Mouse (Mus musculus) cerebellum, postnatal 4 days (tissue): Measurements from ENCODE around the gene Eea1.
"Not testable (repeated sequence)": the region's sequence is repeated elsewhere in the genome, so short reads cannot be mapped to it uniquely, and the experiment has no call there.

Source experiments
- DNase-seq, 2 experiments: peaks; one replicate each; pipeline ENCODE4 v3.0.0; 2022; ENCODE audit warnings: low spot score in 2 of 2, mixed read lengths in 1 of 2

The Eea1 gene

GRCm38 (mm10) chr10:96067347-96067746 is 126.9 kb downstream of the Eea1 start:
- DNase-seq, result no peak

- DNase-seq, result no peak
These were observed 133.9 kb downstream of the Eea1 start for GRCm38 (mm10) chr10:96074386-96074785.

- no peak for DNase-seq
These were observed 135.0 kb downstream of the Eea1 start for GRCm38 (mm10) chr10:96075403-96075802.

- no peak for DNase-seq
These were observed 135.4 kb downstream of the Eea1 start for GRCm38 (mm10) chr10:96075880-96076279.

GRCm38 (mm10) chr10:96076461-96076860 is 136.0 kb downstream of the Eea1 start:
- no peak for DNase-seq

- DNase-seq, result not testable (repeated sequence)
These were observed 137.1 kb downstream of the Eea1 start for GRCm38 (mm10) chr10:96077480-96078066.

GRCm38 (mm10) chr10:96079823-96080222 is 139.4 kb downstream of the Eea1 start:
- DNase-seq, result no peak

- DNase-seq, result no peak
These were observed 140.3 kb downstream of the Eea1 start for GRCm38 (mm10) chr10:96080440-96081381.

GRCm38 (mm10) chr10:96082203-96082602 is 141.8 kb downstream of the Eea1 start:
- DNase-seq, result no peak

GRCm38 (mm10) chr10:96089744-96090143 is 149.3 kb downstream of the Eea1 start:
- no peak for DNase-seq

GRCm38 (mm10) chr10:96090388-96090787 is 149.9 kb downstream of the Eea1 start:
- peak in 1 of 2 experiments; percentile 70 for DNase-seq

- no peak for DNase-seq
These were observed 153.6 kb downstream of the Eea1 start for GRCm38 (mm10) chr10:96093890-96094531.

GRCm38 (mm10) chr10:96094559-96094958 is 154.1 kb downstream of the Eea1 start:
- no peak for DNase-seq
